Mouse (Mus musculus) midbrain, postnatal 0 days (tissue): ENCODE results near the gene Kcnab3. TPM values are rescaled to one million over a fixed set of nuclear protein-coding genes. Genes with fewer than 3 reads are reported as not detected.
A peak's percentile ranks its signal among the peaks of the same experiment; 100 is the strongest.

ENCODE experiments used
- ATAC-seq: fragments of 200-750 bp; cut with Nextera tagmentation; 2 replicates; pipeline ENCODE4 v1.8.0; 2017; ENCODE audit warnings: moderate number of reproducible peaks, mild to moderate bottlenecking, moderate TSS enrichment, moderate library complexity; ENCODE audit not compliant: low FRiP score
- DNase-seq: peaks from one replicate; pipeline ENCODE4 v3.0.0-alpha.2; 2015; ENCODE audit warnings: low spot score
- H3K27ac ChIP-seq: fragments of 300-500 bp; sonication (generic); 2 replicates; pipeline ENCODE4 v1.5.1; 2014; ENCODE audit warnings: low read depth, mild to moderate bottlenecking, low read length, mixed read lengths
- H3K27me3 ChIP-seq: fragments of 300-500 bp; sonication (generic); 2 replicates; pipeline ENCODE4 v1.6.1; 2014; ENCODE audit warnings: low read length, control low read depth, mixed read lengths; ENCODE audit not compliant: insufficient read depth
- H3K36me3 ChIP-seq: fragments of 300-500 bp; sonication (generic); 2 replicates; pipeline ENCODE4 v1.6.1; 2014; ENCODE audit warnings: low read length, control low read depth, mixed read lengths; ENCODE audit not compliant: insufficient read depth
- H3K4me1 ChIP-seq: fragments of 300-500 bp; sonication (generic); 2 replicates; pipeline ENCODE4 v1.6.1; 2014; ENCODE audit warnings: mild to moderate bottlenecking, control low read depth, antibody characterized with exemption, low read length, mixed read lengths; ENCODE audit not compliant: insufficient read depth
- H3K4me2 ChIP-seq: fragments of 300-500 bp; sonication (generic); 2 replicates; pipeline ENCODE4 v1.6.1; 2014; ENCODE audit warnings: low read depth, mild to moderate bottlenecking, low read length, mixed read lengths; ENCODE audit not compliant: poor library complexity, severe bottlenecking
- H3K4me3 ChIP-seq: fragments of 300-500 bp; sonication (generic); 2 replicates; pipeline ENCODE4 v1.5.1; 2014; ENCODE audit warnings: low read depth, mild to moderate bottlenecking, low read length, moderate library complexity
- H3K9ac ChIP-seq: fragments of 300-500 bp; sonication (generic); replicated peaks from 2 replicates; pipeline ENCODE4 v1.6.1; 2014; ENCODE audit warnings: mild to moderate bottlenecking, low read length, moderate library complexity, mixed read lengths; ENCODE audit not compliant: poor library complexity, severe bottlenecking
- H3K9me3 ChIP-seq: fragments of 300-500 bp; sonication (generic); 2 replicates; pipeline ENCODE4 v1.6.1; 2016; ENCODE audit warnings: low read length, control low read depth
- CTCF ChIP-seq: IDR thresholded peaks from 2 replicates; pipeline ENCODE4 v1.5.1; 2016; ENCODE audit warnings: antibody characterized with exemption, mild to moderate bottlenecking
- WGBS: fragments of 180-500 bp; shearing (Covaris S2); extraction: QIAGEN DNeasy Blood & Tissue Kit; methylation state at CpG from one replicate; pipeline ENCODE4 v1.1.7; 2014; 5-methylcytosine and 5-hydroxymethylcytosine counted together
- polyA plus RNA-seq: library from polyadenylated mRNA; unstranded; fragments of >200 nt; fragmentation: Nextera tagmentation; extraction: Ambion mirVana; gene quantifications from 2 replicates; pipeline ENCODE4 v1.2.1, GENCODE M21; 2015
- total RNA-seq: library from RNA; depleted of rRNA; stranded (reverse); fragments of >200 nt; gene quantifications from 2 replicates; pipeline ENCODE4 v1.2.3, GENCODE M21; 2014

Kcnab3 gene
- total and polyA plus RNA-seq, 2 experiments from 2014 or later: 3.2 to 5.4 TPM

DNA sequence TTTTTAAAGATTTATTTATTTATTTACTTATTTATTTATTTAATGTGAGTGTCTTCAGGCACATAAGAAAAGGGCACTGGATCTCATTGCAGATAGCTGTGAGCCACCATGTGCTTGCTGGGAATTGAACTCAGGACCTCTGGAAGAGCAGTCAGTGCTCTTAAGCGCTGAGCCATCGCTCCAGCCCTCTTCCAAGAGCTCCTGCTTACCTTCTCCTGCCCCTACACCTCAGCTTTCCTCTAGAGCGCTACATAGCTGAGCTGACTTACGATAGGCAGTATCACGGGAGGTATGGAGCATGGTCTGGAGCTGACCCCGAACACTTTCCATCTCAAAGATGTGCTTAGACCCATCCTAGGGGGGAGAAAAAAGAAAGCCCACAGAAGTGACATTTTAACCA lies 4.5 kb upstream of the Kcnab3 start:
- Histone ChIP-seq H3K27ac (no peak overlapping the region), H3K9me3 (no peaks in the 10 kb centered on the region), H3K4me3 (no peak overlapping the region), H3K4me1 (peaks cover 19% of the 10 kb centered on the region; the same call in 1 of the 2 replicates), H3K4me2 (peak overlapping the region; percentile 84; the same call in 1 of the 2 replicates), H3K9ac (no peak overlapping the region), H3K27me3 (no peaks in the 10 kb centered on the region), H3K36me3 (peaks cover 10% of the 10 kb centered on the region; the same call in 1 of the 2 replicates)
- TF ChIP-seq CTCF: no peak
- DNase-seq (no peak), ATAC-seq (no peak)
- WGBS: 95% methylated on average over 6 of the region's 6 CpGs

- H3K9ac ChIP-seq: peak overlapping the region; percentile 75; the same call in 1 of the 2 replicates
- H3K27me3 ChIP-seq: no peaks in the 10 kb centered on the region
- H3K4me3 ChIP-seq: peak overlapping the region; percentile 60; the same call in 1 of the 2 replicates
- 53% methylated on average over 6 of the region's 6 CpGs for WGBS
- peak overlapping the region; percentile 84 for H3K4me2 ChIP-seq
- H3K36me3 ChIP-seq: peaks cover 10% of the 10 kb centered on the region; the same call in 1 of the 2 replicates
- DNase-seq (peak; percentile 55), ATAC-seq (no peak)
- H3K9me3 ChIP-seq: no peaks in the 10 kb centered on the region
- TF ChIP-seq CTCF: no peak
- peaks cover 19% of the 10 kb centered on the region; the same call in 1 of the 2 replicates for H3K4me1 ChIP-seq
- no peak overlapping the region for H3K27ac ChIP-seq
Measured at GRCm38 (mm10) chr11:69322010-69322409, 4.0 kb upstream of the Kcnab3 start.

DNA sequence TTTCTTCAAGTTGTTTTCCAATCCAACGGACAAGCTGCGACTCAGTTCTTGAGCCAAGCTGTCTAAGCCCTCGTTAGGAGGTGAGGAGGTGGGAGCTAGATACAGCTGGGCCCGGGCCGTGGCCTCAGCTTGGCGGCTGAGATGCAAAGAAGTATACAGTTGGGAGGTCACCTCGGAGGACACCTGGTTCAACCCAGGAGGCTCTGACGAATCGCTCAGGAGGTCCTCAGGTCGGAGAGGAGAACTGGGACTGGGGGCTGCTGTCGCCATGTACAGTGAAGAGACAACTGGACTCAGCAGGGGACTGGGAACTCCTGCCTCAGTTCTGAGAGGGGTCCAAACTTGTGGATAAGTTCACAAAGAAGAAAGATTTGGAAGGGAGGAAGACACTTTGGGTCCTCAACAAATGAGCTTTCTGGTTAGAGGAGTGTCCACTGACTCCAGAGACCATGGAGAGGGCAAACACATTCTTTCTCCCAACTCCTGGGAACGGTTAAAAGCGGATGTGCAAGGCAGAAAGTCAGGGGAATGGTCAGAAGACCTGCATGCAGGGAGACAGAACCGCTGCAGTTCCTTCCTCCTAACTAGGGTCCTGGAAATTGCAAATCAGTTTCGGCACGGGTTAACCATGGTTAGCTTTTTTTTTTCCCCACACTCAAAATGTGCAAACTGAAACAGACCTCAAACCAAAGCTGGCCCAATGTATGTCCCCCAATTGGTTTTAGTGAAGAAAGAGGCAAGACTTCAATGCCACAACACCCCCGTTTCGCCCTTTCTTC lies 3.2 kb upstream of the Kcnab3 start:
- ATAC-seq (no peak), DNase-seq (peak; percentile 9)
- peak overlapping the region; percentile 60 for H3K4me3 ChIP-seq
- peak overlapping the region; percentile 93 for H3K27ac ChIP-seq
- WGBS: 23% methylated on average over 18 of the region's 18 CpGs
- peak overlapping the region; percentile 84 for H3K4me2 ChIP-seq
- H3K9me3 ChIP-seq: no peaks in the 10 kb centered on the region
- 0 out of 2 replicates have a peak, but pooled peaks cover 2% of the 10 kb centered on the region for H3K27me3 ChIP-seq
- no peak for TF ChIP-seq CTCF
- H3K4me1 ChIP-seq: peaks cover 19% of the 10 kb centered on the region; the same call in 1 of the 2 replicates
- H3K36me3 ChIP-seq: peaks cover 10% of the 10 kb centered on the region; the same call in 1 of the 2 replicates
- peak overlapping the region; percentile 75 for H3K9ac ChIP-seq

DNA sequence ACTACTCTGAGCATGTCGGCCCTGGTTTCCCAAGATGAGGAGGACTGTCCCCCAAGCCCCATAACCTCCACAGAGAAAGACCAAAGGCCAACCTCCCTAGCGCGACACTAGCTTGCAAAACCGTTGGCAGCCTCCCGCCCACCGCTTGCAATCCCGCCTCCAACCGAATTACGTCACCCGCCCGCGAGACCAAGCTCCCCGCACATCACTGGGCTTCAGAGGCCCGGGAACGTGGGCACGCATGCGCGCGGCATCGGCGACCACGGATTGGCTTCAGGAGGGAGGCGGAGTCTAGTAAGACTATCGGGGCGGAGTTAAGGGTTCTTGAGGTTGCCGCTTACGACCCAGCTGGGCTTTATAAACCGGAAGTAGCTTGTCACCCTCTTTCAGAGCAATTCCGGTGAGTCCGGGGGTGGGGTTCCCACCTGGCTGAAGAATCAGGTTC lies 2.4 kb upstream of the Kcnab3 start, which contains the start of the genes Cntrob and Trappc1:
Cntrob (minus strand) TSS at position 109 of the 445 bp plus-strand sequence.
Trappc1 (plus strand) TSS at position 314 of the 445 bp plus-strand sequence.
- Histone ChIP-seq H3K27ac (peak within 1 kb of the TSS; percentile 93), H3K9me3 (no peaks in the 10 kb centered on the region), H3K9ac (peak within 1 kb of the TSS; percentile 77), H3K27me3 (0 out of 2 replicates have a peak, but pooled peaks cover 3% of the 10 kb centered on the region), H3K4me1 (peaks cover 19% of the 10 kb centered on the region; the same call in 1 of the 2 replicates), H3K4me2 (peak within 1 kb of the TSS; percentile 84), H3K36me3 (peaks cover 6% of the 10 kb centered on the region; the same call in 1 of the 2 replicates), H3K4me3 (peak within 1 kb of the TSS; percentile 60)
- WGBS: 0% methylated on average over 30 of the region's 30 CpGs
- ATAC-seq (peak; percentile 97), DNase-seq (peak; percentile 99)
- TF ChIP-seq CTCF: no peak; the same call in 1 of the 2 replicates

DNA sequence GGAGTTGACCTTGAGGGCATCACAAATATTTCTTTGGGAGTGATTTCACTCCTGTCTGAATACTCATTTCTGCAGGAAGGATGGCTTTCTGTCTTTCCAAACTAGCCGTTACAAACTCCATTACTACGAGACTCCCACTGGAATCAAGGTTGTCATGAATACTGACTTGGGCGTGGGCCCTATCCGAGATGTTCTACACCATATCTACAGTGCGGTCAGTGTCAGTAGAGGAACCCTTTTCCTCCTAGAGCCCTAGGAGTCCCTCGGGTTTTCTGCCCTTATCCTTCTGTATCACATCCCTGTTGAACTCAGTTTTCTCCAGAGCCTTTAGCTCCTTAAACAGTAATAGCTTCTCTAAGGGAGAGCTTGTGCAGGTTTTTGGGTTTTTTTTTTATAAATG lies 1.3 kb upstream of the Kcnab3 start:
- TF ChIP-seq CTCF: no peak
- H3K4me3 ChIP-seq: peak overlapping the region; percentile 60
- H3K27ac ChIP-seq: 0 out of 2 replicates have a peak overlapping the region, but pooled peaks have one; percentile 79
- ATAC-seq (no peak), DNase-seq (no peak)
- H3K4me1 ChIP-seq: peaks cover 19% of the 10 kb centered on the region; the same call in 1 of the 2 replicates
- 0 out of 2 replicates have a peak, but pooled peaks cover 3% of the 10 kb centered on the region for H3K27me3 ChIP-seq
- 0 out of 2 replicates have a peak, but pooled peaks cover 3% of the 10 kb centered on the region for H3K36me3 ChIP-seq
- 0 out of 2 replicates have a peak overlapping the region, but pooled peaks have one; percentile 77 for H3K9ac ChIP-seq
- WGBS: 81% methylated on average over 6 of the region's 6 CpGs
- H3K9me3 ChIP-seq: no peaks in the 10 kb centered on the region
- peak overlapping the region; percentile 84 for H3K4me2 ChIP-seq
